Mouse (Mus musculus) cerebellum, postnatal 4 days (tissue): ENCODE results near the gene Slit3.
A peak's percentile ranks its signal among the peaks of the same experiment; 100 is the strongest.

Experiments used
- DNase-seq, 2 experiments: peaks; one replicate each; pipeline ENCODE4 v3.0.0; 2022; ENCODE audit warnings: low spot score in 2 of 2, mixed read lengths in 1 of 2

Slit3 gene

GRCm38 (mm10) chr11:35124489-35125107 lies 3.6 kb downstream of the Slit3 start:
- no peak for DNase-seq

GRCm38 (mm10) chr11:35125108-35125490 lies 4.1 kb downstream of the Slit3 start:
- DNase-seq = no peak

- DNase-seq = no peak
These were observed 10.7 kb downstream of the Slit3 start for GRCm38 (mm10) chr11:35131740-35132139.

DNA sequence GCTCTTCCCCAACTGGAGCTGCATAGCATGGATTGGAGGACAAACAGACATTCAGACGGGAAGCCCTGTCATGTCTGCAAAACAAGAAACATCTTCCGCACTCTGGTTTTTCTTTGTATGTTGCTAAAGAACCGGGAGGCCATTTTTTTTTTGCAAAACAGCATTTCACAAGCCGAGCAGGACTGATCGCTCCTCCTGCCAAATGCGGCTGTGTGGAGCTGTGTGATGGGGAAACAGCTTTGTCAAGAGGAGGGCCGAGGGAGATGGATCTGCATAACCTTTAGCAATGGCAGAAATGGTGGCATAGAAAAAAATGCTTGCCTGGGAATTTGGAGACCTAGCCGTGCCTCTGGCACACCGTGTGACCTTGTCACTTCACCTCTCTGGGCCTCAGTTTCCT lies 15.6 kb downstream of the Slit3 start:
- no peak for DNase-seq

DNA sequence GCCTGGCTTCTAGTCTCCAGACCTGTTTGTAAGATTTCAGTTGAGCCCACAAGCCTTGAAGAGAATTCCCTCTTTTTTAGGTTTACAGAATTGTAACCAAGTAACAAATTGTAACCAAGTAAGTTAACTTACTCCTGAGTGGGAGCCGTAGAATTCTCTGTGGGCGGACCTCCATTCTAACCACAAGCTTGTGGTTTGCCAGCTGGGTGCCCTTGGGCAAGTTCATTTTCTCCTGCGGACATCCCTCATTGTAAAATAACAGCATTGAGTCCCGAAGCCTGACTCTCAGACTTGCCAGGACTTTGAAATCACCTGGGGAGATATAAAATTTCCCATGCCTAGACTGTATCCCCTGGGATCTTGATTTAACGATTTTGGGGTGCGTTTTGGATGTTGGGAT lies 19.1 kb downstream of the Slit3 start:
- no peak for DNase-seq

- DNase-seq = no peak
These were observed 21.2 kb downstream of the Slit3 start for GRCm38 (mm10) chr11:35142202-35142601.

DNA sequence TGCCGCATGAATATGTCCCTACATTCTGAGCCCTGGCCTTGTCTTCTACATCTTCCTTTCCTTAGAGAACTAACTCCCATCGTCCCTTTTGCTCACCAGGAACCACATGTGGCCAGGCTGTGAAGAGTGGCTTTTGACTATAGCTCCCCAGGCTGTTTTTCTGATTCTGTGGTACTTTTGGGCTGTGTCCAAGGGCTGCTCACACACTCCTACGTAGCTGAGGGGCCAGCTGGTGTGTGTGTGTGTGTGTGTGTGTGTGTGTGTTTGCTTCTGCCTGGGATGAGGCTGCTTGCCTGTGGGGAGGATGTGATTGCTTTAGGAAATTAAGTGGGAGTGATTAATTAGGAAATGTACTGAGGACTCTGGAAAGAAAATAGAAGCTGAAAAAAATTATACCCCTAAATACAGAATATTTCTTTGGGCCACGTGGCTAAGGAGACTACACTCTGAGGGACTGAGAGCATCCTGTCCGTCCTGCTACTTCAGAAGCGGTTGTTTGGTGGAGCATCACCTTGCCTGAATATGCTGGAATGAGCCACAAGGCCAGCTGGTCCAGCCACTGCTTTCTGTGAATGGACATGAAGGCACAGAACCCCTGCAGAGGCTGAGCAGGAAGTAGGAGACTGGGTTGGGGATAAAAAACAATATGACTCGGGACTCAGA lies 21.8 kb downstream of the Slit3 start:
- peak in 1 of 2 experiments; percentile 38 for DNase-seq

GRCm38 (mm10) chr11:35147818-35148445 lies 26.9 kb downstream of the Slit3 start:
- DNase-seq = no peak

DNA sequence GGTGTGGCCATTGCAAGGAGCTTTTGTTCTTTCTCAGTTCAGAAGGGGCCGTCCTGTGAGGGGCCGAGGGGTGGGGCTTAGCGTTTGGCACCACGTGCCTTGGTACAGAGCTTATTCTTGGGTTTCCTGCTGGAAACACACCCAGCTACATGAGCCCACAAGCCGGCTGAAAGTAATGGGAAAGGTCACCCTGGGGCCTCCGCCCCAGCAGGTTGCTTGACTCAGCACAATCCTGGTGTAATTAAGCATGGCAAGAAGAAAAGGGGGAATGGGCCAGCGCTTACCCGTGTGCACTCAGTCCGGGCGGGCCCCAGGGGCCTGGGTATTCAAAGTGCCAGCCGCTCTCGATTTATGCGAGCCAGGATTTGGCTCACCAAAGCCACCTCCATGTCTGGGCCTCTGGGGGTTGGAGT lies 30.5 kb downstream of the Slit3 start:
- no peak for DNase-seq

GRCm38 (mm10) chr11:35152875-35153274 lies 31.9 kb downstream of the Slit3 start:
- DNase-seq = no peak

GRCm38 (mm10) chr11:35154449-35154848 lies 33.4 kb downstream of the Slit3 start:
- DNase-seq = no peak

- no peak for DNase-seq
These were observed 34.3 kb downstream of the Slit3 start for GRCm38 (mm10) chr11:35155281-35155680.

GRCm38 (mm10) chr11:35156676-35157075 lies 35.7 kb downstream of the Slit3 start:
- no peak for DNase-seq

DNA sequence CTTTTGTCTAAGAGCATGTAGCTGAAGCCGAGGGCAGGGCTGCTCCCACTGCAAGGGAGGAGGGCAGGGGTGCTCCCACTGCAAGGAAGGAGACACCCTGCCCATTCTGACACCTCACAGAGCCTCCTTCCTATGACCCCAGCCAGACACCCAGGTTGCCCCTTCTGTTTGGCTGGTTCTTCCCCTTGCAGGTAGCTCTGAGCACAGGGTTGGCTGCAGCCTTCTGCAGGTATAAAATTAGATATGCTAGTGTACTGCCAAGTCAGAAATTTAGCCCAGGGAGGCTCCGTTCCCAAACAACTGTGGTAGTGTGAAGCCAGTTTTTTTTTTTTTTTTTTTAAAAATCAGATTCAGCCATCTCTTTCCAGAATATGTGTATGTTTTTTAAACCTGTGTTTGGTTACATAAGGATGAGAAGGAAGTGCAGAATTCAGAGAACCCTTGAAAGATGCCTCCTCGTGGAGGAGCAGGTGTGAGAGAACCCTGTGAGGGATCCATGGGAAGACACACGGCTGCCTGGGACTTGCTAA lies 39.7 kb downstream of the Slit3 start:
- DNase-seq = no peak

- no peak for DNase-seq
These were observed 42.4 kb downstream of the Slit3 start for GRCm38 (mm10) chr11:35163396-35163795.

- DNase-seq = no peak
These were observed 46.2 kb downstream of the Slit3 start for GRCm38 (mm10) chr11:35167176-35167575.

- no peak for DNase-seq
These were observed 50.5 kb downstream of the Slit3 start for GRCm38 (mm10) chr11:35171505-35171904.

DNA sequence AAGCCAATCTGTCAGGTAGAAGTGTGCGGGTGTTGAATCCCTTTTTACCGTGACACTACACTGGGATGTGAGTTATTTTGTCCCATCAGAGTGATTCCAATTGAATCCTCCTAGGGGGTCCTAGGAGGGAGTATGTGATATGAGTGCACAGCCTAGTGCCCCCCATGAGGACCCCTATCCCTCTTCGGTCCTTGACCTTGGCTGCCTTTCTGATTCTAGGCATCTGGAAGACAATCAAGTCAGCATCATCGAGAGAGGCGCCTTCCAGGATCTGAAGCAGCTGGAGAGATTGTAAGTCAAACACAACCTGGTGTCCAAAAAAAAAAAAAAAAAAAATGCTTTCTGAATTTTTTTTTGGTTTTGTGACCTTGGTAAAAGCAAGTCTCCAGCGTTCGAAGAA lies 56.5 kb downstream of the Slit3 start:
- no peak for DNase-seq

- DNase-seq = no peak
These were observed 57.3 kb downstream of the Slit3 start for GRCm38 (mm10) chr11:35178144-35178817.

- DNase-seq = no peak
These were observed 58.3 kb downstream of the Slit3 start for GRCm38 (mm10) chr11:35179305-35179704.

DNA sequence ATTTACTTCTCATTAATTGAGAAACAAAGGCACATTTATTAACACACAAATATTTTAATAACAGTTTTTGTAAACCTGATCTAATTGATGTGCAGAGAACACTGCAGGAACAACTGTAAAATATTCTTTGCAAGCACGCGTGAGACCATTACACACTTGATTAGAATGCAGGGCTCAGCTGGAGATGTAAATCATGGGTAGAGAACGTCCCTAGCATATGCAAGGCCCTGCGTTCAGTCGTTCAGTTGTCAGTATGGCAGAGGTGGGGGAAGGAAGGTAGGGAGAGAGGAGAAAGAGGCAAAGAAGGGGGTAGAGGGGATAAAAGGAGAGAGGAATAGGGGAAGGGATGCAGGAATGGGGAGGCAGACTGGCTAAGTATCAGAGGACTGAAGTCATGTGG lies 61.9 kb downstream of the Slit3 start:
- no peak for DNase-seq

- no peak for DNase-seq
These were observed 73.8 kb downstream of the Slit3 start for GRCm38 (mm10) chr11:35194826-35195225.
